Mouse (Mus musculus): ENCODE data around the gene Fcgr3.

Gene Fcgr3

DNA sequence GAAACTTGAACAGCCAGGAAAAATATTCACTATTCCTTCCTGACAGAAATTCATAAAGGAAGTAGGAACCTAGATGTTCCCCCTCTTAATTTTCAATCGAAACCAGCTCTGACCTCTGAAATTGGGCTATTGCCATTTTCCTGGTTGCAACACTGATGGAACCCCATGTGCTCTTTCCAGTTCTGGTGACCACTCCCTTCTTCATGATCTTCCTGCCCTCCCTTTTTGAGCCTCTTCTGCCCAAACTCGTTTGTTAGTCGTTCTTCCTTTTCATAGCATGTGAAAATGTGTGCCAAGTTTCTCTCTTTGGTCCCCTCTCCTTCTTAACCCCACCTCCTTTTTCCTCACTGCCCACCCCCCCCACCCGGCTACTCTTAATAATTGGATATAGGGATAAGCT, 53.0 kb downstream of the Fcgr3 start:
- DNase-seq (ENCODE audit: low spot score in 2 of 2): no peak

DNA sequence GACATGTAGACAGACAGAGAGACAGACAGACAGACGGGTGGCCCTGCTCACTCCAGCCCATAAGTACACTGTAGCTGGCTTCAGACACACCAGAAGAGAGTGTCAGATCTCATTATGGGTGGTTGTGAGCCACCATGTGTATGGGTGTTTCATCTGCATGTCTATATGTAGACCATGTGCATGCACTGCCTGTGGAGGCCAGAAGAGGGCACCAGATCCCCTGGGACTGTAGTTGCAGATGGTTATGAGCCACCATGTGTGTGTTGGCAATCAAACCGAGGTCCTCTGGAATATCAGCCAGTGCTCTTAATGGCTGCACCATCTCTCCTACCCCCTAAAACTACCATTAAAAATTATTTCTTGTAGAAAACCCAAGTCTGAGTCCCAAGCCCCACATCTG, 57.8 kb downstream of the Fcgr3 start:
- DNase-seq (ENCODE audit: low spot score in 2 of 2): peak in 1 of 2 experiments; percentile 68

DNA sequence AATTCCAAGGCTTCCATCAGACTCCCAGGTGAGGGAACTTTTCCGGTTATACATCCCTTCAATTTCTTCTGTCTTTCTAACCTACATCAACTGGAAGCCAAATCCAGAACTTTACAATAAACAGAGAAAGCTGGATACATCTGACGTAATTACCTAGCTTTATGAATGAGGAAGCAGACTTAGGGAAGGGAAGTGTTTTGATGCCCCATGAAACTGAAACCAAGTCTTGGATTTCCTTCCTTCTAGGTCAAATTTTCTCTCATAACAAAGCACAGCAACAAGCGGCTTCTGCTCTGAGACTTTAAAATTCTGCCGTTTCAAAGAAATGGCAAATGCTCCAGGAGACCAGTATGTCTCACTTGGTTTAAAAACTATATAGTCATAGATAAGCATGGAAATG, 58.4 kb downstream of the Fcgr3 start:
- no peak for DNase-seq (ENCODE audit: low spot score in 2 of 2)

DNA sequence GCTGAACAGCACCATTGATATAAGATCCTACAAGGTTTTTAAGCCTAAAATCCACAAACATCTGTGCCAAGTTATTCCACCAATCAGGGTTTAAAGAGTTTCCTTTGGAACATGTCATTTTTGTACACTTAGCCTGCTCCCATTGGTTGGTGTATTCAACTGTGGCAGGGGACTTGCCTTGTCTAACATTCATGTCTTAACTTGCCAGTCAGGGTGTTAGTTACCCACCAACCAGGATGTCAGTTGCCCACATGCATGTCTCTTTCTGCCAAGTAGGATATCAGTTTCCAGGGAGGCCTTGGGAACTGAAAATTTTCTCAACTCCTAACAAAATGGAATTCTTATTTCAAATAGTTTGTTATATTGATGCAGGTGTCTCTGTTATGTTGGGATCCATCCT, 59.1 kb downstream of the Fcgr3 start:
- no peak for DNase-seq (ENCODE audit: low spot score in 2 of 2)

DNA sequence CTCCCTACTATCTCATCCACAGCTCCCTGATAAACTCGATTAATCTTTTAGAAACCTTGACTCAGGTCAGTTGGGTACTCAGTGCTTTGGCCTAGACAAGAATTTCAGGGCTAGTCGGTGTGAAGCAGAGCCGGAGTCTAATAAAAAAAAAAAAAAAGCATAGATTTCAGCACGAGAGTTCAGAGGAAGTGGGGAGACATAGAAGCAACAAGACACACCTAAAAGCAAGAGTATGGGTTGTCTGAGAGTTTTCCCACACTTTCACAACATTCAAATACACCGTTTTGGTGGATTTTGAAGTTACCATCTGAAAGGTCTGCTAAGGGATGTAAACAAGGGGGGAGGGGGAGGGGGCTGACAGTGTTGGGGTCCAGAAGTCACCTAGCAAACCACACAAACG, 59.7 kb downstream of the Fcgr3 start:
- DNase-seq (ENCODE audit: low spot score in 2 of 2): no peak

Measured in spleen, postnatal 10 days (tissue).